Mouse (Mus musculus) heart, adult 9 months (tissue): ENCODE results near the gene Bfsp2.

Source experiments
- DNase-seq, 2 experiments: peaks; one replicate each; pipeline ENCODE4 v3.0.0; 2022; ENCODE audit warnings: low spot score in 2 of 2

Gene Bfsp2

DNA sequence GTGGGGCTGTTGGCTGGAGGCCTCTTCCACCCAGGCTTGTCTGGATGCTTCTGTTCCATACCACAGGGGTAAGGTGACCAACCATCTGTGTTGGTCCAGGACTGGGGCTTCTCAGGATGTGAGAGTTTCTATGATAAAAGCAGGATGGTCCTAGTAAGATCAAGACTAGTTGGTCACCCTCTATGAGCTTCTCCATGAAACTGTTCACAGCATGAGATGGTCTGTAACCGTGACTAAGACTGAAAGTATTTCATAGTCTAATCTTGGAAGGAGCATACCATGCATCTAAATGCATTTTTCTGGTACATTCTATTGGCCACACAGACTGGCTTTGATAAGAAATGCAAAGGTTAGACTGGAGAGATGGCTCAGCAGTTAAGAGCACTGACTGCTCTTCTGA lies 96.6 kb downstream of the Bfsp2 start:
- no peak for DNase-seq

GRCm38 (mm10) chr9:103382989-103383388 lies 97.2 kb downstream of the Bfsp2 start:
- DNase-seq, result no peak

DNA sequence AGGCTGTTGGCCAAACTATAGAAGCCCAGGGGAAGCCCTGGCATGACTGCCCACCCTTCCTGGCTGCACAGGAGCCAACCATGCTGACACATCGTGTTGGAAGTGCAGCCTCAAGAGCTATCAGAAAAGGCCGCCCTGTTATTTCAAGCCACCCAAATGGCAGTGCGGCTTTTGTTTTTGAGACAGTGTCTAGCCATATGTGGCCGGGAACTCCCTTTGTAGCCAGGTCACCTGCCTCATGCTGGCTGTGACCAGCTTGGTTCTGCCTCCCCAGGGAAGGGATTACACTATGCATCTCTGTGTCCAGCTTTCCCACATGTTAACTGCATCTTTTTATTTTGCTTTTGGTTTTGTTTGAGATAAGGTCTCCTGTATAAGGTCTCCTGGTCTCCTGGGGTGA lies 99.7 kb downstream of the Bfsp2 start:
- no peak for DNase-seq

DNA sequence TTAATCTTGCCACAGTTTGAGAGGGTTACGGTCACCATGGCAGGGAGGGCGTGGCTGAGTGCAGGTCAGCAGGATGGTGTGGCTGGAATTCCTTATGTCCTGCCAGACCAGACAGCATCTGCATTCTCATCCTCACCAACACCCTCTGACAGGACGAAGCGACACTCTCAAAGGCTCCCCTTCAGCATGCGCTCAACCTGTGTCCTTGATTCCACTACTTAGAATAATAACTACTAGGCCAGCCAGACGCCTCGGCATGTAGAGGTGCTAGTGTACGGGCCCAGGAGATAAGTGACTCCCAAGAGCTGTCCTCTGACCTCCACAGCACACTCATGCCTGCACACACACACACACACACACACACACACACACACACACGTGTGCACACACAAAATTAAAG lies 101.0 kb downstream of the Bfsp2 start:
- no peak for DNase-seq

GRCm38 (mm10) chr9:103378686-103379085 lies 101.5 kb downstream of the Bfsp2 start:
- DNase-seq, result no peak

GRCm38 (mm10) chr9:103376346-103377320 lies 103.6 kb downstream of the Bfsp2 start:
- no peak for DNase-seq
